In the genomic region with DNA sequence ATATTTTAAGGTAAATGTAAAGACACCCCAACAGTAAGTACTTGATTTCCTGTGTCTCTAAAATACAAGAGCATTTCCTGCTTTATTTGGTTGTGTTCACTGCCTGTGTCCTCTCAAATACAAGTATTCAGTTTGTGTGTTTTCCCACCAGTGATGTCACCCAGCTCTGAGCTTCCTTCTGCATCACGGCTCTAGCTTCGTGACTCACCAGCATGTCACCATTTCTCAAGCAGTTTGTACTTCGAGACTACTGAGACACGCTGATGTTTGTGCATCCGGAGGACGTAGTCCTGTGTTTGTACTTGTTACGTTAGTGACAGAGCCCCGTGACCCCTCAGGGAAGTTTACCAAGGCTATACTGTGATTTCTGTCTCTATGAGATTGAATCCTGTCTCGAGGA, we compare ENCODE assay signal across 30 mouse cellular contexts. TPM values are rescaled to one million over a fixed set of nuclear protein-coding genes. Genes with fewer than 3 reads are reported as not detected.
DNase-seq lines count a peak whose midpoint lies in the region; TF ChIP-seq lines count a peak whose summit lies in the region.
"Had no signal": no experiment of that assay in that cellular context is flagged by ENCODE, and none has a peak within 500 bp of the region (broad histone marks: within the 10 kb centered on the region; RNA-seq: fewer than 3 reads in every experiment).

No protein-coding gene starts in this region.

- H3K27ac ChIP-seq in cerebellum, adult 2 months (ENCODE audit: insufficient read depth, low read length): no peak overlapping the region
- H3K27ac ChIP-seq: embryonic facial prominence, embryonic 12.5 days; forebrain, embryonic 10.5 days; forebrain, embryonic 15.5 days; heart, embryonic 13.5 days; hindbrain, embryonic 10.5 days; kidney, embryonic 15.5 days; liver, embryonic 14.5 days; lung, embryonic 15.5 days; midbrain, embryonic 12.5 days; neural tube, embryonic 13.5 days had no signal

- TF ChIP-seq CTCF in cerebellum, adult 2 months (IDR thresholded peaks at IDR 0.05; ENCODE audit: borderline replicate concordance, insufficient read depth, low read depth, low read length): no peak

- peak; percentile 57 for DNase-seq in adrenal gland, adult 2 months
- no peak for DNase-seq in adrenal gland, adult 8-10 months
- peak; percentile 19 for DNase-seq in 3134 (ENCODE audit: extremely low read depth, insufficient read length, low spot score)
- DNase-seq in NIH3T3 (ENCODE audit: low read depth): peak; percentile 68
- DNase-seq in brain, adult 2 months (ENCODE audit: low read depth, low spot score): peak; percentile 37
- no peak for DNase-seq in cerebellum, adult 2 months
- no peak for DNase-seq in right cerebral cortex, postnatal 4 days
- DNase-seq: B cell, adult 2 months; cerebellum, adult 11 months; cerebellum, adult 9-11 months; embryo, embryonic 11 days; heart, postnatal 14 days; kidney, adult 18-20 months; kidney, postnatal 4 days; liver; lung, postnatal 4 days; thymus, adult 2 months; thymus, postnatal 36 days had no signal

- no peak for TF ChIP-seq POLR2A in cerebellum, adult 2 months (IDR thresholded peaks at IDR 0.05; ENCODE audit: borderline replicate concordance, insufficient read depth, low read length)

- no peaks in the 10 kb centered on the region; the same call in 1 of the 2 replicates for H3K27me3 ChIP-seq in cerebellum, adult 2 months (ENCODE audit: control insufficient read depth, insufficient read depth, low read length)
- H3K27me3 ChIP-seq: CH12.LX; embryonic facial prominence, embryonic 12.5 days; forebrain, embryonic 15.5 days; heart, embryonic 13.5 days; kidney, embryonic 15.5 days; lung, embryonic 15.5 days; megakaryocyte, embryonic 14.5 days; midbrain, embryonic 12.5 days; neural tube, embryonic 13.5 days had no signal

- H3K4me3 ChIP-seq in cerebellum, adult 2 months (replicated peaks; ENCODE audit: insufficient read depth, low read depth, low read length): no peak overlapping the region
- H3K4me3 ChIP-seq: embryonic facial prominence, embryonic 12.5 days; forebrain, embryonic 10.5 days; forebrain, embryonic 15.5 days; heart, embryonic 13.5 days; hindbrain, embryonic 10.5 days; kidney, embryonic 15.5 days; lung, embryonic 15.5 days; megakaryocyte, embryonic 14.5 days; midbrain, embryonic 12.5 days; neural tube, embryonic 13.5 days had no signal

- H3K4me1 ChIP-seq in cerebellum, adult 2 months (ENCODE audit: control insufficient read depth, insufficient read depth, low read length): no peaks in the 10 kb centered on the region
- H3K4me1 ChIP-seq: embryonic facial prominence, embryonic 12.5 days; forebrain, embryonic 10.5 days; forebrain, embryonic 15.5 days; heart, embryonic 13.5 days; megakaryocyte, embryonic 14.5 days; midbrain, embryonic 12.5 days; neural tube, embryonic 13.5 days had no signal

- 87% methylated on average over 9 of the region's 9 CpGs for WGBS in cerebellum, adult 2 months

RNA-seq across cellular contexts. Expression of a gene that starts 13.1 kb away (rescaled TPM):
- 10 to 100 TPM; 20.0 to 22.3 TPM for total RNA-seq in adrenal gland, adult 2 months (2021)
- 5.8 and 7.3 TPM in 2 replicates for polyA plus RNA-seq in adrenal gland, adult 2 months (2012; rRNA removed)
- 10 to 100 TPM; 22.5 to 31.6 (median 27.9) TPM for total RNA-seq in adrenal gland, adult 8-10 months (2022)
- 3.7 and 4.2 TPM in 2 replicates for polyA plus RNA-seq in cerebellum, adult 2 months (2012; rRNA removed)

Comparison
In these comparisons a context has a peak if more than half of its experiments do, and no peak if none do; other contexts are left out.
1. DNase-seq: peak in adrenal gland, adult 2 months (single experiment), 3134 (single experiment), NIH3T3 (single experiment) and brain, adult 2 months (single experiment); none in adrenal gland, adult 8-10 months (single experiment), cerebellum, adult 2 months (0 of 2) and right cerebral cortex, postnatal 4 days (single experiment).